Mouse (Mus musculus) lung, postnatal 0 days (tissue): Measurements from ENCODE around the gene Iqck.

ENCODE experiments used
- CTCF ChIP-seq: IDR thresholded peaks from 2 replicates; pipeline ENCODE4 v1.5.1; 2016; ENCODE audit warnings: antibody characterized with exemption, mild to moderate bottlenecking
- EP300 ChIP-seq: IDR thresholded peaks from 2 replicates; pipeline ENCODE4 v1.6.1; 2016; ENCODE audit warnings: antibody characterized with exemption, mild to moderate bottlenecking, control low read depth

DNA sequence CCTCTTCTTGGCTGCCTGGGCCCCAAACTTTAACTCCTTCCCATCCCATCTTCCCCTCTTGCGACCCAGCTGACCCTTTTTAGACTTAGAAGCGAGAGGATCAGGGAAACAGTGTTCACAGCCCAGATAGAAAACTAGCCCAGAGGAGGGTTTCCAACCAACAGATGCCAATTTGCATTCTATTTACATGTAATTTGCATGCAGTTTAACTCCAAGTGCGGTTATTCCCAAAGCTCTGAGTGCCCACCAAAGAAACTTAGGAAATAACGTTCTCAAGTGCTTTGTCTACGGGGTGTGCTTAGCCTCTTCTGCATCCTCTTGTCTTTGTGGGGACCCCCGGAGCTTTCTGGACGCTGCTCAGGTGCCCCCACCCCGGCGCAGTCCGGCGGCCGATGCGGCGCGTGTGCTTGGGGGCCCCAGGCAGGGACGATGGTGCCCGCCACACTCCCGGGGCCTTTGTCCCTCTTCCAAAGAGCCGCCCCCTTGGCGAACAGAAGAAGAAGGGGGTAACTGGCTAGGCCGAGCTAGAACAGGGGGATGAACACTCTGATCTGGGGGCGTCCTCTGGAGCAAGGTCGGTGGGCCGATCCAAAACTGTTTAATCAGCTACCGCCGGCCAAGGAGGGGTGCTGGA, 138.2 kb downstream of the Iqck start:
- TF ChIP-seq CTCF (no peak), EP300 (no peak)
